Mouse (Mus musculus): ENCODE measurements around the gene Enho. TPM values are rescaled to one million over a fixed set of nuclear protein-coding genes. Genes with fewer than 3 reads are reported as not detected.
A peak's percentile ranks its signal among the peaks of the same experiment; 100 is the strongest.

Gene Enho
- total RNA-seq, 1 experiment, result 5.8 TPM

- in situ Hi-C loops (cut with MboI; ENCODE audit: low sequenced_read_pairs in 2 of 2, unreplicated experiment in 2 of 2), result no loop called here
- DNase-seq (ENCODE audit: low read depth, low spot score), result peak; percentile 74
- Histone ChIP-seq H3K4me1 (ENCODE audit: control insufficient read depth in 2 of 2, insufficient read depth in 2 of 2, low read length in 2 of 2, poor library complexity in 1 of 2) (peaks cover 2 to 14% of the 10 kb centered on the region in 2 experiments; a peak in 1 of 4 replicates), H3K36me3 (ENCODE audit: control insufficient read depth, insufficient read depth, low read length, poor library complexity, severe bottlenecking) (no peaks in the 10 kb centered on the region; the same call in 1 of the 2 replicates), H3K4me3 (ENCODE audit: insufficient read depth in 1 of 2, low read depth in 1 of 2, low read length in 2 of 2, poor library complexity in 1 of 2, severe bottlenecking in 1 of 2) (no peak overlapping the region), H3K27ac (ENCODE audit: insufficient read depth, low read depth, low read length, poor library complexity, severe bottlenecking) (no peak overlapping the region), H3K9ac (ENCODE audit: insufficient read depth, low read depth, low read length, poor library complexity, severe bottlenecking) (no peak overlapping the region), H3K9me3 (ENCODE audit: control insufficient read depth, insufficient read depth, low read depth, low read length) (no peaks in the 10 kb centered on the region)
- TF ChIP-seq MAFK (IDR thresholded peaks at IDR 0.05; ENCODE audit: insufficient read depth, low read depth, low read length) (no peak), ZNF384 (IDR thresholded peaks at IDR 0.05; ENCODE audit: low read depth, low read length) (no peak), HCFC1 (IDR thresholded peaks at IDR 0.05; ENCODE audit: borderline replicate concordance, insufficient read depth, low read length) (no peak), CHD2 (IDR thresholded peaks at IDR 0.05; ENCODE audit: low read depth, low read length) (no peak), ZC3H11A (IDR thresholded peaks at IDR 0.05; ENCODE audit: borderline replicate concordance, low read depth, low read length) (no peak)
Observed at GRCm38 (mm10) chr4:41654217-41654616, 14.1 kb upstream of the Enho start.

- TF ChIP-seq CHD2 (IDR thresholded peaks at IDR 0.05; ENCODE audit: low read depth, low read length), result no peak
Observed at GRCm38 (mm10) chr4:41653730-41654129, 13.6 kb upstream of the Enho start.

DNA sequence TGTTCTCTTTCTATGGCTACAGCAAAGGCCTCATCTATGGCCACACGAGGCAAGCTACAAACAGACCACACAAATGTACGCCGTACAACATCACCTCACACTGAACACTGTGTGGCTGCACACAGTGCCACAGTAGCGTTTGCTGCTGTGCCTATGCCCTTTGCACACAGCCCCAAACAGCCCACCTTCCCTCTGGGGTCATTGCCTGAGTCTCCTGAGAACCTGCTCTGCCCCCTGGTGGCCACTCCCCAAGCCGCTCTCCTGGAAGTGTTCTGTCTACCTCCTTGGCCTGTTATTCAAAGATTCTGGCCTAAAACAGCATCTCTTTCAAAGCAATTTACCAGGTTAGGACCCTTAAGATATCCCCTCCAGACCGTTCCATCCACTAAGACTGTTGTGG, 13.2 kb upstream of the Enho start:
- TF ChIP-seq ZC3H11A (IDR thresholded peaks at IDR 0.05; ENCODE audit: borderline replicate concordance, low read depth, low read length) (no peak), CHD2 (IDR thresholded peaks at IDR 0.05; ENCODE audit: low read depth, low read length) (no peak)
- in situ Hi-C loops (cut with MboI; ENCODE audit: low sequenced_read_pairs in 2 of 2, unreplicated experiment in 2 of 2), result no loop called here
- Histone ChIP-seq H3K4me1 (ENCODE audit: control insufficient read depth in 2 of 2, insufficient read depth in 2 of 2, low read length in 2 of 2, poor library complexity in 1 of 2) (peaks cover 0 to 8% of the 10 kb centered on the region in 2 experiments; a peak in 1 of 4 replicates), H3K4me3 (ENCODE audit: insufficient read depth in 1 of 2, low read depth in 1 of 2, low read length in 2 of 2, poor library complexity in 1 of 2, severe bottlenecking in 1 of 2) (no peak overlapping the region), H3K9me3 (ENCODE audit: control insufficient read depth, insufficient read depth, low read depth, low read length) (no peaks in the 10 kb centered on the region), H3K27ac (ENCODE audit: insufficient read depth, low read depth, low read length, poor library complexity, severe bottlenecking) (no peak overlapping the region), H3K9ac (ENCODE audit: insufficient read depth, low read depth, low read length, poor library complexity, severe bottlenecking) (no peak overlapping the region), H3K36me3 (ENCODE audit: control insufficient read depth, insufficient read depth, low read length, poor library complexity, severe bottlenecking) (no peaks in the 10 kb centered on the region; the same call in 1 of the 2 replicates)
- peak; percentile 90 for DNase-seq (ENCODE audit: low read depth, low spot score)

More at GRCm38 (mm10) chr4:41653730-41654129, 13.6 kb upstream of the Enho start:
- Histone ChIP-seq H3K27ac (ENCODE audit: insufficient read depth, low read depth, low read length, poor library complexity, severe bottlenecking) (no peak overlapping the region), H3K36me3 (ENCODE audit: control insufficient read depth, insufficient read depth, low read length, poor library complexity, severe bottlenecking) (no peaks in the 10 kb centered on the region; the same call in 1 of the 2 replicates), H3K4me1 (ENCODE audit: control insufficient read depth in 2 of 2, insufficient read depth in 2 of 2, low read length in 2 of 2, poor library complexity in 1 of 2) (peaks cover 0 to 10% of the 10 kb centered on the region in 2 experiments; a peak in 1 of 4 replicates), H3K9ac (ENCODE audit: insufficient read depth, low read depth, low read length, poor library complexity, severe bottlenecking) (no peak overlapping the region), H3K9me3 (ENCODE audit: control insufficient read depth, insufficient read depth, low read depth, low read length) (no peaks in the 10 kb centered on the region), H3K4me3 (ENCODE audit: insufficient read depth in 1 of 2, low read depth in 1 of 2, low read length in 2 of 2, poor library complexity in 1 of 2, severe bottlenecking in 1 of 2) (no peak overlapping the region)
- DNase-seq (ENCODE audit: low read depth, low spot score), result no peak
- in situ Hi-C loops (cut with MboI; ENCODE audit: low sequenced_read_pairs in 2 of 2, unreplicated experiment in 2 of 2), result no loop called here

- DNase-seq (ENCODE audit: low read depth, low spot score), result no peak
- in situ Hi-C loops (cut with MboI; ENCODE audit: low sequenced_read_pairs in 2 of 2, unreplicated experiment in 2 of 2), result no loop called here
- Histone ChIP-seq H3K36me3 (ENCODE audit: control insufficient read depth, insufficient read depth, low read length, poor library complexity, severe bottlenecking) (no peaks in the 10 kb centered on the region), H3K27ac (ENCODE audit: insufficient read depth, low read depth, low read length, poor library complexity, severe bottlenecking) (no peak overlapping the region), H3K4me3 (ENCODE audit: insufficient read depth in 1 of 2, low read depth in 1 of 2, low read length in 2 of 2, poor library complexity in 1 of 2, severe bottlenecking in 1 of 2) (no peak overlapping the region), H3K4me1 (ENCODE audit: control insufficient read depth in 2 of 2, insufficient read depth in 2 of 2, low read length in 2 of 2, poor library complexity in 1 of 2) (peaks cover 0 to 3% of the 10 kb centered on the region in 2 experiments; a peak in 2 of 4 replicates), H3K9me3 (ENCODE audit: control insufficient read depth, insufficient read depth, low read depth, low read length) (no peaks in the 10 kb centered on the region), H3K9ac (ENCODE audit: insufficient read depth, low read depth, low read length, poor library complexity, severe bottlenecking) (no peak overlapping the region)
- TF ChIP-seq CHD2 (IDR thresholded peaks at IDR 0.05; ENCODE audit: low read depth, low read length) (no peak), ZNF384 (IDR thresholded peaks at IDR 0.05; ENCODE audit: low read depth, low read length) (no peak), ZC3H11A (IDR thresholded peaks at IDR 0.05; ENCODE audit: borderline replicate concordance, low read depth, low read length) (no peak), HCFC1 (IDR thresholded peaks at IDR 0.05; ENCODE audit: borderline replicate concordance, insufficient read depth, low read length) (no peak), MAFK (IDR thresholded peaks at IDR 0.05; ENCODE audit: insufficient read depth, low read depth, low read length) (no peak)
Observed at GRCm38 (mm10) chr4:41648627-41649026, 8.5 kb upstream of the Enho start.

GRCm38 (mm10) chr4:41648157-41648556, 8.0 kb upstream of the Enho start:
- in situ Hi-C loops (cut with MboI; ENCODE audit: low sequenced_read_pairs in 2 of 2, unreplicated experiment in 2 of 2), result no loop called here
- peaks cover 0 to 3% of the 10 kb centered on the region in 2 experiments; a peak in 1 of 4 replicates for H3K4me1 ChIP-seq (ENCODE audit: control insufficient read depth in 2 of 2, insufficient read depth in 2 of 2, low read length in 2 of 2, poor library complexity in 1 of 2)
- no peaks in the 10 kb centered on the region for H3K9me3 ChIP-seq (ENCODE audit: control insufficient read depth, insufficient read depth, low read depth, low read length)
- H3K4me3 ChIP-seq (ENCODE audit: insufficient read depth in 1 of 2, low read depth in 1 of 2, low read length in 2 of 2, poor library complexity in 1 of 2, severe bottlenecking in 1 of 2), result no peak overlapping the region
- H3K36me3 ChIP-seq (ENCODE audit: control insufficient read depth, insufficient read depth, low read length, poor library complexity, severe bottlenecking), result no peaks in the 10 kb centered on the region
- DNase-seq (ENCODE audit: low read depth, low spot score), result no peak
- H3K27ac ChIP-seq (ENCODE audit: insufficient read depth, low read depth, low read length, poor library complexity, severe bottlenecking), result no peak overlapping the region
- TF ChIP-seq CHD2 (IDR thresholded peaks at IDR 0.05; ENCODE audit: low read depth, low read length) (no peak), ZC3H11A (IDR thresholded peaks at IDR 0.05; ENCODE audit: borderline replicate concordance, low read depth, low read length) (no peak), MAFK (IDR thresholded peaks at IDR 0.05; ENCODE audit: insufficient read depth, low read depth, low read length) (no peak), HCFC1 (IDR thresholded peaks at IDR 0.05; ENCODE audit: borderline replicate concordance, insufficient read depth, low read length) (no peak), ZNF384 (IDR thresholded peaks at IDR 0.05; ENCODE audit: low read depth, low read length) (no peak)
- no peak overlapping the region for H3K9ac ChIP-seq (ENCODE audit: insufficient read depth, low read depth, low read length, poor library complexity, severe bottlenecking)
